Mouse (Mus musculus) MEL (cell line): Measurements from ENCODE around the gene Pigk. TPM values are rescaled to one million over a fixed set of nuclear protein-coding genes. Genes with fewer than 3 reads are reported as not detected.

Experiments used
- DNase-seq: peaks from one replicate; pipeline ENCODE4 v3.0.0; 2011; ENCODE audit warnings: low read depth, low spot score
- H3K27ac ChIP-seq: 2 replicates; pipeline ENCODE4 v1.5.1; 2012; ENCODE audit warnings: low read depth, mild to moderate bottlenecking, control low read depth, low read length, moderate library complexity; ENCODE audit not compliant: control insufficient read depth
- H3K27me3 ChIP-seq, 2 experiments: fragments of 150-350 bp in 1 of 2; sonication (generic) in 1 of 2; 2 replicates each; pipeline ENCODE4 v1.6.1; 2012; ENCODE audit warnings: low read length in 2 of 2, mild to moderate bottlenecking in 2 of 2, improper control_type of control experiment in 1 of 2, moderate library complexity in 1 of 2; ENCODE audit not compliant: insufficient read depth in 2 of 2, control insufficient read depth in 1 of 2
- H3K36me3 ChIP-seq, 2 experiments: 2 replicates each; pipeline ENCODE4 v1.6.1; 2012 to 2014; ENCODE audit warnings: low read length in 2 of 2, improper control_type of control experiment in 1 of 2, inconsistent platforms in 1 of 2, mild to moderate bottlenecking in 1 of 2; ENCODE audit not compliant: insufficient read depth in 2 of 2, control insufficient read depth in 1 of 2
- H3K4me1 ChIP-seq, 2 experiments: fragments of 150-350 bp in 1 of 2; sonication (generic) in 1 of 2; 2 replicates each; pipeline ENCODE4 v1.6.1; 2012; ENCODE audit warnings: low read length in 2 of 2, improper control_type of control experiment in 1 of 2, mild to moderate bottlenecking in 1 of 2; ENCODE audit not compliant: insufficient read depth in 2 of 2, control insufficient read depth in 1 of 2
- H3K4me3 ChIP-seq, 2 experiments: fragments of 150-350 bp in 1 of 2; sonication (generic) in 1 of 2; 2 replicates each; pipeline ENCODE4 v1.5.1; 2012; ENCODE audit warnings: low read depth in 2 of 2, low read length in 2 of 2, mild to moderate bottlenecking in 2 of 2, moderate library complexity in 2 of 2, control low read depth in 1 of 2, improper control_type of control experiment in 1 of 2; ENCODE audit not compliant: control insufficient read depth in 1 of 2, insufficient read depth in 1 of 2
- H3K79me2 ChIP-seq: 2 replicates; pipeline ENCODE4 v1.6.1; 2012; ENCODE audit warnings: mild to moderate bottlenecking, low read length, moderate library complexity; ENCODE audit not compliant: control insufficient read depth, poor library complexity, insufficient read depth
- H3K9ac ChIP-seq: 2 replicates; pipeline ENCODE4 v1.6.1; 2012; ENCODE audit warnings: low read depth, mild to moderate bottlenecking, control low read depth, low read length, moderate library complexity; ENCODE audit not compliant: control insufficient read depth, poor library complexity, severe bottlenecking
- H3K9me3 ChIP-seq: fragments of 150-350 bp; sonication (generic); replicated peaks from 2 replicates; pipeline ENCODE4 v1.6.1; 2012; ENCODE audit warnings: mild to moderate bottlenecking, low read length, improper control_type of control experiment, moderate library complexity; ENCODE audit not compliant: insufficient read depth
- BHLHE40 ChIP-seq: IDR thresholded peaks from 2 replicates; pipeline ENCODE4 v1.6.1; 2012; ENCODE audit warnings: low read depth, mild to moderate bottlenecking, inconsistent platforms, low read length, improper control_type of control experiment, borderline replicate concordance
- CHD1 ChIP-seq: IDR thresholded peaks from 2 replicates; pipeline ENCODE4 v1.6.1; 2012; ENCODE audit warnings: low read depth, mild to moderate bottlenecking, inconsistent platforms, low read length, improper control_type of control experiment
- CTCF ChIP-seq, 3 experiments: IDR thresholded peaks in 2 of 3; conservative IDR thresholded peaks in 1 of 3; 2 replicates each; pipeline ENCODE4 v1.5.1; 2011 to 2012; ENCODE audit warnings: low read length in 3 of 3, low read depth in 2 of 3, mild to moderate bottlenecking in 2 of 3, improper control_type of control experiment in 1 of 3, inconsistent platforms in 1 of 3, mixed read lengths in 1 of 3, moderate library complexity in 1 of 3; ENCODE audit not compliant: control insufficient read depth in 1 of 3, insufficient read depth in 1 of 3, poor library complexity in 1 of 3, severe bottlenecking in 1 of 3
- E2F4 ChIP-seq: IDR thresholded peaks from 2 replicates; pipeline ENCODE4 v1.6.1; 2011; ENCODE audit warnings: low read depth, low read length, improper control_type of control experiment, borderline replicate concordance
- ELF1 ChIP-seq: IDR thresholded peaks from 2 replicates; pipeline ENCODE4 v1.6.1; 2014; ENCODE audit warnings: low read depth, mild to moderate bottlenecking, inconsistent platforms, low read length, improper control_type of control experiment, moderate library complexity
- EP300 ChIP-seq, 2 experiments: IDR thresholded peaks; 2 replicates each; pipeline ENCODE4 v1.6.1; 2011; ENCODE audit warnings: improper control_type of control experiment in 2 of 2, low read length in 2 of 2, low read depth in 1 of 2, mild to moderate bottlenecking in 1 of 2
- ETS1 ChIP-seq: IDR thresholded peaks from 2 replicates; pipeline ENCODE4 v1.6.1; 2012; ENCODE audit warnings: low read depth, mild to moderate bottlenecking, inconsistent platforms, low read length, improper control_type of control experiment, moderate library complexity
- GATA1 ChIP-seq: IDR thresholded peaks from 2 replicates; pipeline ENCODE4 v1.6.1; 2011; ENCODE audit warnings: low read depth, low read length, improper control_type of control experiment
- JUND ChIP-seq: IDR thresholded peaks from 2 replicates; pipeline ENCODE4 v1.6.1; 2011; ENCODE audit warnings: low read depth, mild to moderate bottlenecking, improper control_type of control experiment, low read length
- MYB ChIP-seq: IDR thresholded peaks from 2 replicates; pipeline ENCODE4 v1.6.1; 2011; ENCODE audit warnings: mild to moderate bottlenecking, low read depth, low read length, improper control_type of control experiment
- MYC ChIP-seq: IDR thresholded peaks from 2 replicates; pipeline ENCODE4 v1.6.1; 2011; ENCODE audit warnings: low read depth, mild to moderate bottlenecking, low read length, improper control_type of control experiment, moderate library complexity
- NELFE ChIP-seq: IDR thresholded peaks from 2 replicates; pipeline ENCODE4 v1.6.1; 2011; ENCODE audit warnings: low read depth, low read length, improper control_type of control experiment
- POLR2A ChIP-seq, 2 experiments: IDR thresholded peaks; 2 replicates each; pipeline ENCODE4 v1.6.1; 2011 to 2012; ENCODE audit warnings: low read length in 2 of 2, mild to moderate bottlenecking in 2 of 2, control low read depth in 1 of 2, improper control_type of control experiment in 1 of 2, low read depth in 1 of 2, moderate library complexity in 1 of 2; ENCODE audit not compliant: control insufficient read depth in 1 of 2, insufficient read depth in 1 of 2, poor library complexity in 1 of 2
- POLR2AphosphoS2 ChIP-seq: IDR thresholded peaks from 2 replicates; pipeline ENCODE4 v1.6.1; 2011; ENCODE audit warnings: low read length, improper control_type of control experiment
- POLR2AphosphoS5 ChIP-seq: IDR thresholded peaks from 2 replicates; pipeline ENCODE4 v1.6.1; 2012; ENCODE audit warnings: low read depth, borderline replicate concordance, mild to moderate bottlenecking, inconsistent platforms, low read length, moderate library complexity, mixed read lengths
- RAD21 ChIP-seq: IDR thresholded peaks from 2 replicates; pipeline ENCODE4 v1.6.1; 2011; ENCODE audit warnings: mild to moderate bottlenecking, low read depth, low read length, improper control_type of control experiment
- SMC3 ChIP-seq: IDR thresholded peaks from 2 replicates; pipeline ENCODE4 v1.6.1; 2011; ENCODE audit warnings: low read depth, low read length, improper control_type of control experiment
- TAL1 ChIP-seq: IDR thresholded peaks from 2 replicates; pipeline ENCODE4 v1.6.1; 2012; ENCODE audit warnings: mild to moderate bottlenecking, inconsistent platforms, low read length, moderate library complexity, mixed read lengths
- TCF12 ChIP-seq: IDR thresholded peaks from 2 replicates; pipeline ENCODE4 v1.6.1; 2014; ENCODE audit warnings: low read depth, mild to moderate bottlenecking, inconsistent platforms, low read length, improper control_type of control experiment, moderate library complexity
- USF2 ChIP-seq, 2 experiments: IDR thresholded peaks; 2 replicates each; pipeline ENCODE4 v1.6.1; 2011 to 2012; ENCODE audit warnings: improper control_type of control experiment in 2 of 2, low read length in 2 of 2, borderline replicate concordance in 1 of 2, inconsistent platforms in 1 of 2, low read depth in 1 of 2, mild to moderate bottlenecking in 1 of 2; ENCODE audit not compliant: insufficient read depth in 1 of 2
- ZMIZ1 ChIP-seq: IDR thresholded peaks from 2 replicates; pipeline ENCODE4 v1.6.1; 2012; ENCODE audit warnings: low read depth, mild to moderate bottlenecking, inconsistent platforms, low read length, improper control_type of control experiment, moderate library complexity
- ZNF384 ChIP-seq: IDR thresholded peaks from 2 replicates; pipeline ENCODE4 v1.6.1; 2012; ENCODE audit warnings: low read depth, mild to moderate bottlenecking, inconsistent platforms, low read length, improper control_type of control experiment
- polyA plus RNA-seq, 2 experiments: library from polyadenylated mRNA; stranded (reverse) in 1 of 2; unstranded in 1 of 2; fragments of >175 nt in 1 of 2; fragments of >200 nt in 1 of 2; gene quantifications; 2 replicates each; pipeline versions ENCODE4 v1.2.1 to v1.2.4; 2012; ENCODE audit warnings: low replicate concordance in 2 of 2, low read depth in 1 of 2; ENCODE audit not compliant: insufficient read length in 2 of 2, insufficient read depth in 1 of 2, missing spikeins in 1 of 2
- total RNA-seq: library from RNA; depleted of rRNA; stranded (reverse); fragments of 300-350 nt; gene quantifications from 2 replicates; pipeline ENCODE4 v1.2.3, GENCODE M21; 2012

Pigk gene
- total and polyA plus RNA-seq, 3 experiments, result 14.6 to 17.8 TPM; not detected in 1

DNA sequence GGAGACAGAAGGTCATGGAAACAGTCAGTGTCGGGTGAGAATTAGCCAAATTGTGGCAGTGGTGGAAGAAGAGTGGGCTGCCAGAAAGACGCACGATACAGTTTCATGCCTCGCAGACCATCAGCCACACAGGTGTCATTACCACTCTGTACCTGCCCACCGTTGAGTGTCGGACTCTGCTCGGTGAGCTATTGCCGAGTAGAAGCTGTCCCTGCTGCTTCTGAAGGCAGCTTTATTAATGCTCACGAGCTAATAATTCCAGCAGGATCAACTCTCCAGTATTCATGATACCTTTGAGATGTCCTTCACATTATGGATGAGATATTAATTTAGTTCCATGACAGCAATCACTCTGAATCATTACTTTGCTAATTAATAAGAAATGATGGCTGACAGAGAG is 118.1 kb downstream of the Pigk start:
- H3K9ac ChIP-seq, result no peak overlapping the region
- no peaks in the 10 kb centered on the region for H3K9me3 ChIP-seq
- TF ChIP-seq MYC, result no peak
- no peak for TF ChIP-seq ETS1
- TF ChIP-seq POLR2AphosphoS5, result no peak
- TF ChIP-seq TCF12, result no peak
- TF ChIP-seq EP300 (IDR thresholded peaks at IDR 0.05; ENCODE audit: low read depth in 1 of 2, low read length in 2 of 2), result no peak
- TF ChIP-seq TAL1, result no peak
- TF ChIP-seq POLR2AphosphoS2, result no peak
- TF ChIP-seq, all 39 proteins: peak for 0
- peaks cover 0 to 1% of the 10 kb centered on the region in 2 experiments; a peak in 2 of 4 replicates for H3K27me3 ChIP-seq
- H3K79me2 ChIP-seq, result no peaks in the 10 kb centered on the region
- H3K4me1 ChIP-seq, result no peaks in the 10 kb centered on the region
- H3K36me3 ChIP-seq, result no peaks in the 10 kb centered on the region
- no peak overlapping the region for H3K4me3 ChIP-seq
- no peak for DNase-seq
- no peak overlapping the region for H3K27ac ChIP-seq

DNA sequence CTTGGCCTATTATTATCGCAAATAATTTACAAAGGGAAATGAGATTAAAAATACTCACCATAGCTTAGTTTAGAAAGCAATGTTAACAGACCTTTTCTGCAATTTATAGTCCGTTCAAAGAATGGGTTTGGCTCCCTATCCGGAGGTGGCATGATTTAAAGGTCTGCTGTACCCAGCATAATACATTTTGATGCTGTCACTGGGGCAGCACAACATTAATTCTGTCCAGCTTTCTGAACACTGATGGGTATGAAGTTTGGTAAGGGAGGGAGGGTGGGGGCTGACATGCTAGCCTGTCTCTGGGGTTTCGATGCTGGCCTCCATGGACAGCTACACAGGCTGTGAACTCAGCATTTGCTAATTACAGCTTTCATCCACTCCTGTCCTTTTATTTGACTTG is 118.5 kb downstream of the Pigk start:
- Histone ChIP-seq H3K4me3 (no peak overlapping the region), H3K27me3 (peaks cover 0 to 1% of the 10 kb centered on the region in 2 experiments; a peak in 2 of 4 replicates), H3K9me3 (no peaks in the 10 kb centered on the region)
- DNase-seq, result no peak
- TF ChIP-seq JUND (no peak), USF2 (IDR thresholded peaks at IDR 0.05; ENCODE audit: borderline replicate concordance in 1 of 2, insufficient read depth in 1 of 2, low read depth in 1 of 2, low read length in 2 of 2) (no peak), ZNF384 (no peak)
- TF ChIP-seq, all 39 proteins: peak for 0
- Histone ChIP-seq H3K4me1 (no peaks in the 10 kb centered on the region), H3K27ac (no peak overlapping the region), H3K79me2 (no peaks in the 10 kb centered on the region), H3K36me3 (no peaks in the 10 kb centered on the region), H3K9ac (no peak overlapping the region)

- H3K27me3 ChIP-seq, result peaks cover 0 to 1% of the 10 kb centered on the region in 2 experiments; a peak in 1 of 4 replicates
- H3K4me3 ChIP-seq, result no peak overlapping the region
- no peak for DNase-seq
- TF ChIP-seq BHLHE40 (no peak), SMC3 (no peak), ZMIZ1 (no peak), MYC (no peak), NELFE (no peak), ELF1 (no peak), CTCF (IDR thresholded peaks at IDR 0.05 in 2 of 3, conservative IDR thresholded peaks at IDR 0.05 in 1 of 3; ENCODE audit: control insufficient read depth in 1 of 3, insufficient read depth in 1 of 3, low read depth in 2 of 3, low read length in 3 of 3, poor library complexity in 1 of 3, severe bottlenecking in 1 of 3) (no peak), POLR2A (IDR thresholded peaks at IDR 0.05; ENCODE audit: control insufficient read depth in 1 of 2, insufficient read depth in 1 of 2, low read depth in 1 of 2, low read length in 2 of 2, poor library complexity in 1 of 2) (no peak), CHD1 (no peak), GATA1 (no peak), MYB (no peak), RAD21 (no peak), TCF12 (no peak), JUND (no peak), E2F4 (no peak)
- no peaks in the 10 kb centered on the region for H3K36me3 ChIP-seq
- H3K27ac ChIP-seq, result no peak overlapping the region
- no peaks in the 10 kb centered on the region for H3K79me2 ChIP-seq
- no peaks in the 10 kb centered on the region for H3K4me1 ChIP-seq
- no peaks in the 10 kb centered on the region for H3K9me3 ChIP-seq
- no peak overlapping the region for H3K9ac ChIP-seq
Measured at GRCm38 (mm10) chr3:152837407-152837806, 123.5 kb downstream of the Pigk start.
